Mouse (Mus musculus) heart, postnatal 0 days (tissue): Measurements from ENCODE around the gene Rfc1. TPM values are rescaled to one million over a fixed set of nuclear protein-coding genes. Genes with fewer than 3 reads are reported as not detected.
A peak's percentile ranks its signal among the peaks of the same experiment; 100 is the strongest.

ENCODE experiments used
- ATAC-seq: fragments of 200-750 bp; cut with Nextera tagmentation; 2 replicates; pipeline ENCODE4 v1.8.0; 2017; ENCODE audit warnings: low read depth, moderate number of reproducible peaks, moderate library complexity; ENCODE audit not compliant: insufficient read depth
- DNase-seq: peaks from one replicate; pipeline ENCODE4 v3.0.0-alpha.2; 2016; ENCODE audit warnings: low spot score
- H3K27ac ChIP-seq: fragments of 300-500 bp; sonication (generic); 2 replicates; pipeline ENCODE4 v1.5.1; 2014; ENCODE audit warnings: low read depth, mild to moderate bottlenecking
- H3K27me3 ChIP-seq: fragments of 300-500 bp; sonication (generic); 2 replicates; pipeline ENCODE4 v1.6.1; 2014; ENCODE audit warnings: low read length, mixed read lengths; ENCODE audit not compliant: control insufficient read depth, insufficient read depth
- H3K36me3 ChIP-seq: fragments of 300-500 bp; sonication (generic); replicated peaks from 2 replicates; pipeline ENCODE4 v1.6.1; 2014; ENCODE audit warnings: low read length, mixed read lengths; ENCODE audit not compliant: control insufficient read depth, insufficient read depth
- H3K4me1 ChIP-seq: fragments of 300-500 bp; sonication (generic); 2 replicates; pipeline ENCODE4 v1.6.1; 2014; ENCODE audit warnings: antibody characterized with exemption; ENCODE audit not compliant: control insufficient read depth, insufficient read depth
- H3K4me2 ChIP-seq: fragments of 300-500 bp; sonication (generic); 2 replicates; pipeline ENCODE4 v1.6.1; 2014; ENCODE audit warnings: low read depth, mild to moderate bottlenecking, low read length, moderate library complexity
- H3K4me3 ChIP-seq: fragments of 300-500 bp; sonication (generic); 2 replicates; pipeline ENCODE4 v1.5.1; 2014; ENCODE audit warnings: low read depth, low read length
- H3K9ac ChIP-seq: fragments of 300-500 bp; sonication (generic); replicated peaks from 2 replicates; pipeline ENCODE4 v1.6.1; 2014; ENCODE audit warnings: low read depth, low read length, mixed read lengths
- H3K9me3 ChIP-seq: fragments of 300-500 bp; sonication (generic); replicated peaks from 2 replicates; pipeline ENCODE4 v1.6.1; 2016; ENCODE audit warnings: low read length; ENCODE audit not compliant: control insufficient read depth
- CTCF ChIP-seq: IDR thresholded peaks from 2 replicates; pipeline ENCODE4 v1.5.1; 2016; ENCODE audit warnings: antibody characterized with exemption, control low read depth, low read depth
- EP300 ChIP-seq: IDR thresholded peaks from 2 replicates; pipeline ENCODE4 v1.6.1; 2016; ENCODE audit warnings: antibody characterized with exemption, low read depth
- WGBS: fragments of 180-500 bp; shearing (Covaris S2); extraction: QIAGEN DNeasy Blood & Tissue Kit; methylation state at CpG from one replicate; pipeline ENCODE4 v1.1.7; 2014; 5-methylcytosine and 5-hydroxymethylcytosine counted together
- polyA plus RNA-seq: library from polyadenylated mRNA; unstranded; fragments of >200 nt; fragmentation: Nextera tagmentation; extraction: Ambion mirVana; gene quantifications from 2 replicates; pipeline ENCODE4 v1.2.1, GENCODE M21; 2015
- total RNA-seq: library from RNA; depleted of rRNA; stranded (reverse); fragments of >200 nt; gene quantifications from 2 replicates; pipeline ENCODE4 v1.2.3, GENCODE M21; 2014; ENCODE audit warnings: low replicate concordance

Gene Rfc1
- total and polyA plus RNA-seq, 2 experiments from 2014 or later, result 13.3 to 36.7 TPM

DNA sequence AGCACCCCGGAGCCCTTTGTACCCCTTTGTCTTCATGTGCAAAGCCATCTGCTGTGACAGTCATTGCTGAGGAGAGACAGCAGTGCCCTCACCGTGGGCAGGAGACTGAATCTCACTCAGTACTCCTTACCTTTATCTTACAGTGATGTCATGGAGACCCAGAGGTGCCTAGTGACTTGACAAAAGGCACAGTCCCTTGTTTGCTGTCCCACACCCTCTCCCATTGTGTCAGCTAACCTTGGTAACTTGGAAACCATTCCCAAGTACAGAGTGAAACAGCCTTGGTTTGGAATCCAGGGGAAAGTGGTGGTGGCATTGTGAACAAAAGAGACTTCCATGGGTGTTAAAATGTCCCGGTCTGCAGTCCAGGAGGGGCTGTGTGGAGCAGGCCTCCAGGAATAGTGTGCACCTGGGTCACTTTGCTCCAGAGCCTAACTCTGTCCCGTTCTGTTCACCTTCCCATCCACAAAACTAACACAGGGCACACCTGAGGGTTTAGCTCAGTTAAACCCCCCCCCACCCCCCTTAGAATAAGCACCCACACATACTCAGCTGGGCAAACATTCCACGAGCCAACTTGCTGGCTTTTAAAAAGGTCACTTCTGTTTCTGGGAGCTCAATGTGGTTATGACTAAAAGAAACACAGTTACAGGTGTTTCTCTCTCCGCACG lies 85.2 kb downstream of the Rfc1 start:
- H3K27ac ChIP-seq, result no peak overlapping the region

DNA sequence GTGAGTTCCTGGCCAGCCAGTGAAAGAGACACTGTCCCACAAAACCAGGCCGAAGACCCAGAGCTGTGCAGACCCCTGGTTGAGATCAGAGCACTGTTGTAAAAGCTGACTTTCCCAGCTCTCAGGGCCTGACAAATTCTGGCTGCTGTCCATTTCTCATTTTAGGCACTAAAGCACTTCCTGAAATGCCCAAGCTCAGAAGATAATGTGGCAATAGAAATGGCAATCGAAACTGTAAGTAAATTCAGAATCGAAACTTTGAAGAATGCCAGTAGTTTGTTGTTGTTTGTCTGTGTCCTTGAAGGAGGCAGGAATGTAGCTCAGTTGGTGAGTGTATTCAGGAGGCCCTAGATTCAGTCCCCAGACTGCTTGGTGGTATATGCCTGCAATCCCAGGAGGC lies 88.2 kb downstream of the Rfc1 start:
- ATAC-seq (no peak), DNase-seq (no peak)
- WGBS, result 53% methylated on average over 3 of the region's 3 CpGs
- no peak overlapping the region for H3K4me2 ChIP-seq
- H3K27me3 ChIP-seq, result no peaks in the 10 kb centered on the region
- no peak for TF ChIP-seq CTCF
- no peak for TF ChIP-seq EP300
- H3K9ac ChIP-seq, result no peak overlapping the region
- H3K4me1 ChIP-seq, result no peaks in the 10 kb centered on the region
- H3K36me3 ChIP-seq, result 0 out of 2 replicates have a peak, but pooled peaks cover 3% of the 10 kb centered on the region
- H3K9me3 ChIP-seq, result no peaks in the 10 kb centered on the region
- no peak overlapping the region for H3K4me3 ChIP-seq
- H3K27ac ChIP-seq, result no peak overlapping the region

More for the DNA sequence above, 85.2 kb downstream of the Rfc1 start:
- WGBS, result 64% methylated on average over 7 of the region's 7 CpGs
- Histone ChIP-seq H3K36me3 (0 out of 2 replicates have a peak, but pooled peaks cover 9% of the 10 kb centered on the region), H3K4me3 (no peak overlapping the region), H3K9me3 (no peaks in the 10 kb centered on the region), H3K9ac (no peak overlapping the region), H3K27me3 (no peaks in the 10 kb centered on the region), H3K4me2 (no peak overlapping the region), H3K4me1 (no peaks in the 10 kb centered on the region)
- no peak for DNase-seq
- ATAC-seq, result no peak
- TF ChIP-seq EP300 (no peak), CTCF (no peak)

DNA sequence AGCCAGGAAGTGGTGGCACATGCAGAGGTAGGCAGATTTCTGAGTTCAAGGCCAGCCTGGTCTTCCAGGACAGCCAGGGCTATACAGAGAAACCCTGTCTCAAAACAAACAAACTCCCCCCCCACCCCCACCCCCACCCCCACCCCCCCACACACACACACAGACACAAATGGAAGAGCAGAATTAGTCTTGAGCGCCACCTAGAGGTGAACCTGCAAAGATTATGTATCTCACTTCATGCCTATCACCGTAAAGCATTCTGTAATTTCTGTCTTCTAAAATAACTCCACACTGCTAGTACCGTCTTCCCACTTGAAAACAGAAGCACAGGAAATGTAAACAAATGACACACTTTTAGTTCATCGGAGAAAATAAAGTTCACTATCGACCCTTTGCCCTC lies 92.7 kb downstream of the Rfc1 start:
- 0 out of 2 replicates have a peak, but pooled peaks cover 6% of the 10 kb centered on the region for H3K4me1 ChIP-seq
- no peaks in the 10 kb centered on the region for H3K36me3 ChIP-seq
- no peak overlapping the region for H3K9ac ChIP-seq
- no peak overlapping the region for H3K27ac ChIP-seq
- H3K27me3 ChIP-seq, result no peaks in the 10 kb centered on the region
- no peak overlapping the region for H3K4me2 ChIP-seq
- TF ChIP-seq CTCF (peak; percentile 54), EP300 (no peak)
- ATAC-seq, result no peak; the same call in 1 of the 2 replicates
- WGBS, result 34% methylated on average over 5 of the region's 5 CpGs
- no peak overlapping the region for H3K4me3 ChIP-seq
- H3K9me3 ChIP-seq, result no peaks in the 10 kb centered on the region
- DNase-seq, result peak; percentile 12

DNA sequence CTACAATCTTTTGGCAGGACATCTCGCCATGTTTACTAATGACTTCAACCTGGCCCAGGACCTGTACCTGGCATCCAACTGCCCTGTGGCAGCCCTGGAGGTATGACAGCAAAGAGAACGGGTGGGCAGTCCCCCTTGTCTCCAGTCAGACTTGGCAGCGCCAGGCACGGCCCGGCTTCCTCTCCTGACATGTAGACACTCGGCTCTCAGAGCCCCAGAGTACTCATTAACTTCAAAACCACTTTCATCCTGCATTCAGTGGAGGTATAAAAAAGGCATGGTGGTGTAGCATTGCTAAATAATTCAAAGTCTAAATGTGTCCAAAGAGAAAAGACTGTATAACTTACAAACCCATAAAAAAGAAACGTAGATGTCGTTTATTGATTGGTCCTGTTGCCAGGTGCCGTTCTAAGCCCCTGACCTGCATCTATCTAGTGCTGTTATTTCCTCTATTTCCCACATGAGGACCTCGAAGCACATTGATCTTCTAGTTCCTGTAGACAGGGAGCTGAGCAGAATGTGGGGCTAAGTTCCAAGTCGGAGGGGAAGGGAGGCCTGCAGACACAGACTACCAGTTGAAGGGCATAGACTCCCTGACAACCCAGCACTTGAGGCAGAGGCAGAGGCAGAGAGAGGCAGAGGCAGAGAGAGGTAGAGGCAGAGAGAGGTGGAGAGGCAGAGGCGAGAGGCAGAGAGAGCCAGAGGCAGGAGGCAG lies 104.0 kb downstream of the Rfc1 start:
- H3K36me3 ChIP-seq, result peaks cover 13% of the 10 kb centered on the region; the same call in 1 of the 2 replicates

DNA sequence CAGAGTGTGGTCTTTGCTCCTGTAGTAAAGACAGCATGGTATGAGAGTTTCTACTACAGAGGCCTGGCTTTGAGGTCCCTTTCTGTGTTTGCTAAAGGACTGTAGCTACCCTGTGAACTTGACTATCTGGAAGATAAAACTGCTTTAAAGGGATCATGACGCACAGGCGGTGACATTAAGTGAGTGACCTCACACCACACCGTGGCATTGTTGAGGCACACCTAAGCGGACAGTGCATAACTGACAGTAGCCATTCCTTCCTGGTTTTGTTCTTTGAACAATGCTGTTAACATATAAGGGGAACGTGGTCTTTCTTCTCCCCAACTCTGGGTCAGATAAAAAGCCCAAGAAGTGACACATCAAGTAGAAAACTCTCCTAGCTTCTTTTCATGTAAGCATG lies 111.4 kb downstream of the Rfc1 start:
- Histone ChIP-seq H3K4me1 (no peaks in the 10 kb centered on the region), H3K27me3 (no peaks in the 10 kb centered on the region), H3K4me2 (no peak overlapping the region), H3K9ac (no peak overlapping the region), H3K36me3 (peaks cover 13% of the 10 kb centered on the region; the same call in 1 of the 2 replicates), H3K9me3 (no peaks in the 10 kb centered on the region), H3K27ac (no peak overlapping the region), H3K4me3 (no peak overlapping the region)
- ATAC-seq, result no peak
- TF ChIP-seq CTCF, result no peak
- TF ChIP-seq EP300, result no peak
- 54% methylated on average over 5 of the region's 5 CpGs for WGBS
- DNase-seq, result no peak

More for the DNA sequence above, 104.0 kb downstream of the Rfc1 start:
- no peak for DNase-seq
- no peak for TF ChIP-seq EP300
- no peak for TF ChIP-seq CTCF
- no peaks in the 10 kb centered on the region for H3K27me3 ChIP-seq
- no peak overlapping the region for H3K27ac ChIP-seq
- 73% methylated on average over 12 of the region's 12 CpGs for WGBS
- H3K9ac ChIP-seq, result no peak overlapping the region
- H3K9me3 ChIP-seq, result no peaks in the 10 kb centered on the region
- H3K4me1 ChIP-seq, result no peaks in the 10 kb centered on the region
- H3K4me2 ChIP-seq, result no peak overlapping the region
- ATAC-seq, result no peak
- H3K4me3 ChIP-seq, result no peak overlapping the region
